Mouse (Mus musculus) heart, postnatal 36 days (tissue): ENCODE data around the gene Gsdma. TPM values are rescaled to one million over a fixed set of nuclear protein-coding genes. Genes with fewer than 3 reads are reported as not detected.
"Not testable (repeated sequence)": the region's sequence is repeated elsewhere in the genome, so short reads cannot be mapped to it uniquely, and the experiment has no call there.

Experiments used
- DNase-seq, 2 experiments: peaks; one replicate each; pipeline ENCODE4 v3.0.0; 2021 to 2022
- intact Hi-C: fragments of 180-260 bp; cut with DNase I; formaldehyde crosslinking; loops from one replicate; pipeline ENCODE4 v1.15.1; 2025
- total RNA-seq, 2 experiments: library from RNA; stranded (reverse); gene quantifications; 2 replicates each; pipeline ENCODE4 v1.2.3; 2021

Gene Gsdma
- total RNA-seq, 2 experiments from 2014 or later, result not detected

DNA sequence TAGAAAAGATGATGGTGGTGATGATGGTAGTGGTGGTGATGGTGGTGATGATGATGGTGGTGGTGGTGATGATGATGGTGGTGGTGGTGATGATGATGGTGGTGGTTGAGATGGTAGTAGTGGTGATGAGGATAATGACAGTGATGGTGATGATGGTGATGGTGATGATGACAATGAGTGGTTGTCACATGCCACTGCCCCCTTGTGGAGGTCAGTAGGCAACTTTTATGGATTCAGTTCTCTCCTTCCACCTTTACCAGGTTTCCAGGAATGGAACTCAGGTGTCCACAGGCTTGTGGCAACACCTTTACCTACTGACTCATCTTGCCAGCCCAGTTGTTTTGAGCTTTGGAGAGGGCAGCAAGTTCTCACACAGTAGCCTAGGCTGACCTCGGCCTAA, 15.9 kb downstream of the Gsdma start:
- intact Hi-C loops, result no loop called here

DNA sequence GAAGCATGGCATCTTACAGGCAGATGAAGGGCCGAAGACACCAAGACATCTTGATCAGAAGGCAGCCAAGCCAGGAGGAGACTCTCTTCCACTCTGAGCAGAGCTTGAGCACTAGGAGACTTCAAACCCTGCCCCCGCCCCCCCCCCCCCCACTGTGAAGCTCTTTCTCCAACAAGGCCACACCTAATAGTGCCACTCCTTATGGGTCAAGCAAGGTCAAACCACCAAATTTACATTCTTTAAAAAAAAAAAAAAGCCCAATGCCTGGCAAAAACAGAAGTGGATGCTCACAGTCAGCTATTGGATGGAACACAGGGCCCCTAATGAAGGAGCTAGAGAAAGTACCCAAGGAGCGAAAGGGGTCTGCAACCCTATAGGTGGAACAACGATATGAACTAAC, 16.4 kb downstream of the Gsdma start:
- intact Hi-C loops, result not testable (repeated sequence)

More for the DNA sequence above, 15.9 kb downstream of the Gsdma start:
- no peak for DNase-seq

GRCm38 (mm10) chr11:98681186-98681585, 17.0 kb downstream of the Gsdma start:
- no peak for DNase-seq
- intact Hi-C loops, result no loop called here

More for the DNA sequence above, 16.4 kb downstream of the Gsdma start:
- not testable (repeated sequence) for DNase-seq

- intact Hi-C loops, result no loop called here
- DNase-seq, result peak; percentile 99
Observed at GRCm38 (mm10) chr11:98681786-98682745, 17.9 kb downstream of the Gsdma start, which contains the start of gene Psmd3. Gene Psmd3 (plus strand): TSS chr11:98682554.

- no peak for DNase-seq
Observed at GRCm38 (mm10) chr11:98682811-98683210, 18.7 kb downstream of the Gsdma start.

DNA sequence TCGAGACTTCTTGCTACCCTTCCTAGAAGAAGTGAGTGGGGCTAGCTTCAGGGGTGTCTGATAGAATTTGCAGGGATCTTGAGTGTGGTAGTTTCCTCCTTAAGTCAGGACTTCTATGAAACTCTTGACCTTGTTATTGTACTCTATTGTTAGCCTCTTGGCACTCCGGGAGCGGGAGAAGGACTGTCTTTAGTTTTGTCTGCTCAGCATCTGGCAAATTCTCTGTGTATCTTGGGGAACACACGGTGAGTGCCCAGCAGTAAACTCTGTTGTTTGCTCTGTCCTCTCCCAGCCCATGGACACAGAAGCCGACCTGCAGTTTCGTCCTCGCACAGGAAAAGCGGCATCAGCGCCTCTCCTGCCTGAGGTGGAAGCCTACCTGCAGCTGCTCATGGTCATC, 21.5 kb downstream of the Gsdma start:
- DNase-seq, result no peak
- intact Hi-C loops, result no loop called here

More at GRCm38 (mm10) chr11:98682811-98683210, 18.7 kb downstream of the Gsdma start:
- intact Hi-C loops, result no loop called here

DNA sequence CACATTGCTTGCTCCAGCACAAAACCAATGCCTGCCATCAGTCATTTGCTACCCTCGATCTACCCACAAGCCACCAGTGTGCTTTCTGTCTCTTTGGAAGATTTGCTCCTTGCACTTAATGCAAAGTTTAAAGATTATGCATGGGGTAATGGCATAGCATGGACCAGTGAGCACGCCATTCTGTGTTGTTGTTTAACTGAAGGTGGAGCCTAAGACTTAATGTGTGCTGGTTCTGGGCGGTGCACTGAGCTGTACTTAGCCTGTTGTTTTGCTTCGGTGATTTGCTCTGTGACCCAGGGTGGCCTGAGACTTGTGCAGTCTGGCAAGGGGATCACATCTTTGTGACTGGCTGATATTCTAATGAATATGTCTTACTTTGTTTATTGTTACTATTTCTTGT, 22.8 kb downstream of the Gsdma start:
- DNase-seq, result no peak
- intact Hi-C loops, result no loop called here

DNA sequence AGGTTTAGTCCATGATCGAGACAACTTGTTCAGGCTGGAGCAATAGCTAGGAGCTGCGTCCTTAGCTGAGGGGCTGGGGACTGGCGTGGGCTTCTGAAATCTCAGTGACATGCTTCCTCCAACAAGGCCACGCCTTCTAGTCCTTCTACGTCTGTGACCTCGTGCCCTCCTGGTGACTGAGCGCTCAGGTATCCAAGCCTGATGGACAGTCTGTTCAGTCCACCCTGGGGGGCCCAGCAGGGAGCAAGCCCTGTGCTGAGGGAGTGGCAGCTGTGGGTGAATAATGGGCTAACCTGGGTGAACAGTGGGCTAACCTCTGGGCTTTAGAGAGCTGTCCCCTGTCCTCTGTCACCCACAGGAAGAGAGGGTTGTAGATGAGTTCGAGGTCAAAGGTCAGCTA, 23.9 kb downstream of the Gsdma start:
- DNase-seq, result no peak
- intact Hi-C loops, result no loop called here

DNA sequence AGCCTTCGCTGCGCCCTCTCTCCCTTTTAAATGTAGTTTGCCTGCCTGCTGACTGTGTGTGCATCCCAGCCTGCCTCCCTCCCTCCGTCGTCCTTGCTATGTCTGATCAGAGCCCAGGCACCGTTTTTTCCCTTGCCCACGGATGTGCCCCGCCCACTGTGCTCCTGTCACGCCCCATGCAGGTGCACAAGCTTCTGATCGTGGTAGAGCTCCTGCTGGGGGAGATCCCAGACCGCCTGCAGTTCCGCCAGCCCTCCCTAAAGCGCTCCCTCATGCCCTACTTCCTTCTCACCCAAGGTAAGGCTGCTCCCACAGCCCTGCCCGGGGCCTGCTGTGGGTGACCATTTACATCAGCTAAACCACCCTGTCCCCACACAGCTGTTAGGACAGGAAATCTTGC, 29.1 kb downstream of the Gsdma start:
- intact Hi-C loops, result no loop called here
- no peak for DNase-seq

- intact Hi-C loops, result no loop called here
- DNase-seq, result no peak
Observed at GRCm38 (mm10) chr11:98693746-98694145, 29.6 kb downstream of the Gsdma start.

DNA sequence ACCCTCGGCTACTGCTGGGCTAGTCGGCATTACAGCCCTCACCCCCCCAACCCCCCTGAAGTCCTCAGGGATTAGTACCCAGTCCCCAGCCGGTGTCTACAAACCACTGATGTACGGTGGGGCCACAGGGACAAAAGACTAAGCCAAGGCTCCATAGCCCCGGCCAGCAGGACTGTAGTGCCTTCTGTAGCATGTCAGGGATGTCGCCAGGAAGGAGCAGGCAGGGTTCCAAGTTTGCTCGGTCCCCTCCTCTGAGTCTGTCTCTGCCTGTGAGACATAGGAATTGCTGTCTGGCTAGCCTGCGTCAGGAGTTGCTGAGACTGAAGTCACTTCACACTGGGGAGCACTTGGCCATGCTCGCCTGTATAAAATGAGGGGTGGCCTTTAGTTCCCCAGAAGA, 30.1 kb downstream of the Gsdma start:
- no peak for DNase-seq
- intact Hi-C loops, result no loop called here

DNA sequence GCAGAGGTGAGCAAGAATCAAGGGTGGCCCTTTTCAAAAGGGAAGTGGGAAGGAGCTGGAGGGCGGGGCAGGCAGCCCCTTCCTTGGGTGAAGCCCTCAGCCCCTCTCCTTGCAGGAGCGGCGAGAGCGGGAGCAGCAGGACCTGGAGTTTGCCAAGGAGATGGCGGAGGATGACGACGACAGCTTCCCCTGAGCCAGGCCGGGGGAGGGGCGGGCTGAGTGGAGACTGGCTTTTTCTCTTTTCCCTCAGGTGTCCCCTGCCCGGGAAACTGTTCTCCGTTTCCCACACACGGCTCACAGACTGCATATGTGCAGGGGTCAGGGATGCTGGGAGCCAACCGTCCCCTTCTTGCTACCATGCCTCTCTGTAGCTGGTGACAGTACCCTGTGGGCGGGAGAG, 31.3 kb downstream of the Gsdma start:
- no peak for DNase-seq
- intact Hi-C loops, result no loop called here

- DNase-seq, result no peak
- intact Hi-C loops, result no loop called here
Observed at GRCm38 (mm10) chr11:98696454-98697216, 32.5 kb downstream of the Gsdma start.

DNA sequence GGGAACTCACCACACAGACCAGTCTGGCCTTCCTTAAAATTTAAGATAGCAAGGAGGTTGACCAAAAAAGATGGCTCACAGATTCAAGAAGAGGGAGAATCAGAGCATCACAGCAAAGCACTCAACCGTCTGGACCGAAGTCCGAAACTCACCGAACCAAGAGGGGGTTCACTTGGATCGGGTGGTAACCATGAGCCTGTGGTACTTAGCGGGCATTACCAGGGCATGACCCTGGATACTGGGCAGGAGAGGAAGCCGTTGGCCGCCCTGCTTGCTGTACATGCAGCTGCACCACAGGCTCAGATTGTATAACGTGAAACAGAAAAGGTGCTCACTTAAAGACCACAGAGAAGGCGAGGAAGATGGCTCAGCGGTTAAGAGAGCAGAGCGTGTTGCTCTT, 33.1 kb downstream of the Gsdma start:
- DNase-seq, result no peak
- intact Hi-C loops, result no loop called here

- intact Hi-C loops, result loop anchor here (1.0 kb wide), 1 partner anchor 131 kb away; no protein-coding TSS in a partner anchor
- no peak for DNase-seq
Observed at GRCm38 (mm10) chr11:98698849-98699640, 34.9 kb downstream of the Gsdma start.

DNA sequence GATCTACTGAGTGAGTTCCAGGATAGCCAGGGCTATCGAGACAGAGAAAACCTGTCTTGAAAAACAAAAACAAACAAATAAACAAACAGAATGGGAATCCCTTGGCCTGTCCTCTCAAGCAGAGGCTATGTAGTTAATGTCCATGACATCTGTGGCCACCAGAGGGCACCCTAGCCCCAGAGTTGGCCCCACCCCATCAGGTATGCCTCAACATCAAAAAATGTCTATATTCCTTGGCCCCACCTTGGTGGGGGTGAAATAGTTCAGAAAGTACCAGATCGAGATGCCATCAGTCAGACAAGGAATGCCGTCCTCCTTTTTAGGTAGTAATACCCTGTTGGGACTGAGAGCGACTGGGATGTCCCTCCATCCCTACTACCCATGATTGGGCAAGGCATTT, 35.8 kb downstream of the Gsdma start:
- peak; percentile 83 to 89 for DNase-seq
- intact Hi-C loops, result loop anchor here (1.0 to 2.0 kb wide), 3 partner anchors 10 to 209 kb away; no protein-coding TSS in a partner anchor

DNA sequence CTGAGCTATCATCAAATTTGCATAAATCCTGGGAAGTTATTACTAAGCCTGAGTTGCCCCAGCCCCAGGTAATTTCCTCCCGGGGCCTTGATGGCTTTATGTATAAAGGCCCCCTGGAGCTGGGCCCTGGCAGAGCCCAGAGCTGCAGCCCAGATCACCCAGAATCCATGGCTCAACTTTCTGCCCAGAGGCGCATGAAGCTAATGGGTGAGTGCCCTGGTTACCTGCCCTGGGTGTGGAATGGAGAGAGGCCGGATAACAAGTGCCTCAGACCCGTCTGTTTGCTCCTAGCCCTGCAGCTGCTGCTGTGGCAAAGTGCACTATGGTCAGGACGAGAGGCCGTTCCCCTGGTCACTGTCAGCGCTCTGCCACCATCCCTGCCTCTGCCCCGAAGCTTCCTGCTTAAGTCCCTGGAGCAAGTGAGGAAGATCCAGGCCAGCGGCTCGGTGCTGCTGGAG, 37.1 kb downstream of the Gsdma start, which contains the start of gene Csf3:
Csf3 (plus strand) TSS at position 51 of the 458 bp plus-strand sequence.
- DNase-seq, result no peak
- intact Hi-C loops, result loop anchor here (2.0 kb wide), 1 partner anchor 208 kb away; no protein-coding TSS in a partner anchor

DNA sequence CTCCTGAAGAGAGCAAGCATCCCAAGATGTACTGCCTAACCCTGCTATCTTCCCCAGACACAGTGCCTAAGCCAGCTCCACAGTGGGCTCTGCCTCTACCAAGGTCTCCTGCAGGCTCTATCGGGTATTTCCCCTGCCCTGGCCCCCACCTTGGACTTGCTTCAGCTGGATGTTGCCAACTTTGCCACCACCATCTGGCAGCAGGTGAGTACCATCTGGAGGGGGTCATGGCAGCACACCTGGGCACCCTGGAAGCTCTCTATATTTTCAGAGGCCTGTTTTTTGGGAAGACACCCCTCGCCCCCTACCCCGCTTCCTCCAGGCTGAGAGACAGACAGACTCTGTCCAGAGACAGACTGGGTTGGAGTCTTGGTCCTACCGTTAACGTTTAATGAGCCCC, 38.2 kb downstream of the Gsdma start:
- DNase-seq, result no peak
- intact Hi-C loops, result no loop called here

DNA sequence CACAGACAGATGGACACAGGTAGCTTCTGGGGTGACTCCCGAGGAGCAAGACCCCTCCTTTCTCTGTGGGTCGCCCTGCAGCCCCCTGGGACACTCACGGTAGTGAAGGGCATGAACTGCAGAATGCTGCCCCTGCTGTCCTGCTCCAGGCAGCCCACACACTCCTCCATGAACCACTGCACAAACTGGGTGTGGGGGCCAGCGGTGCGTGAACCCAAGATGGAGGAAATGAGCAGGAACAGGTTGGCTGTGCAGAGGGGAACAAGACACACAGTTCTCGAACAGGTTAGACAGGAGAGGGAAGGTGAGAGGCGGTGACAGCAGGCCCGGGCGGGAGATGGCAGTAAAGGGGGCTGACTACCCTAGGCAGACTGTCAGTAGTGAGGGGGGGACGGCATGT, 40.9 kb downstream of the Gsdma start:
- intact Hi-C loops, result no loop called here
- DNase-seq, result no peak
